Mouse (Mus musculus) left cerebral cortex, adult 8-10 months (tissue): ENCODE measurements around the gene Nt5dc2. TPM values are rescaled to one million over a fixed set of nuclear protein-coding genes. Genes with fewer than 3 reads are reported as not detected.

Experiments
- DNase-seq, 2 experiments: peaks; one replicate each; pipeline ENCODE4 v3.0.0; 2022; ENCODE audit warnings: low spot score in 2 of 2
- total RNA-seq, 4 experiments: library from RNA; stranded (reverse); gene quantifications; 2 replicates each; pipeline ENCODE4 v1.2.4; 2022

Gene Nt5dc2
- total RNA-seq, 4 experiments from 2014 or later: 3.0 to 4.1 (median 3.8) TPM

DNA sequence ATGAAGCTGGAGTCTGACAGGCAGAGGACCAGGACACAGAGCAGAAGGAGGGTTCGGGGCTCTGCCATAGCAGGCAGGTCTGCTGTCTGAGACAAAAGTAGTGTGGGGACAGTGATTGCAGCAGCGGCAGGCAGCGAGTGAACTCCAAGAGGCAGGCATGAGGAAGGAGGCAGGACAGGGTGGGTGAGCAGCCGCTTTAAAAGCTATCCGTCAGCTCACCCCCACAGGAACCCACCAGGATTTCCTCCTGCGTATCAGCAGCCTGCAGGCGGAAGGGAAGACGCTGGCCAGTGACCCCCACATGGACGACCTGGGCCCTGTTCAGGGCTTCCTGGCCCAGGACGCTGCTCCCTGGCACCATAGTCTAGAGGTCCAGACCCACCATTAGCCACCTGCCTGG lies 37.6 kb downstream of the Nt5dc2 start, which contains the start of gene Stab1:
Gene Stab1, minus strand, starts transcription at position 217 of the 400 bp plus-strand sequence.
- no peak for DNase-seq

DNA sequence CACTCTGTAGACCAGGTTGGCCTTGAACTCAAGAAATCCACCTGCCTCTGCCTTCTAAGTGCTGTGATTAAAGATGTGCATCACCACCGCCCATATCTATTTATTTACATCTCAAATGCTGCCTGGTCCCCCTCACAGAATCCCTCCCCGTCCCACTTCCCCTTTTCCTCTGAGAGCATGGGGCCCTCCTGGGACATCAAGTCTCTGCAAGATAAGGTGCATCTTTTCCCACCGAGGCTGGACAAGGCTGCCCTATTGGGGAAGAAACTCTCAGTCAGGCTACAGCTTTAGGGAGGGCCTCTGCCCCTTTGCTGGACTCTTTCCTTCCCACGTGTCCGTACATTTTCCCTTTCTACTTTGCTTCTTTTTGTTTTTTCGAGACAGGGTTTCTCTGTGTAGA lies 38.7 kb downstream of the Nt5dc2 start:
- DNase-seq: no peak

DNA sequence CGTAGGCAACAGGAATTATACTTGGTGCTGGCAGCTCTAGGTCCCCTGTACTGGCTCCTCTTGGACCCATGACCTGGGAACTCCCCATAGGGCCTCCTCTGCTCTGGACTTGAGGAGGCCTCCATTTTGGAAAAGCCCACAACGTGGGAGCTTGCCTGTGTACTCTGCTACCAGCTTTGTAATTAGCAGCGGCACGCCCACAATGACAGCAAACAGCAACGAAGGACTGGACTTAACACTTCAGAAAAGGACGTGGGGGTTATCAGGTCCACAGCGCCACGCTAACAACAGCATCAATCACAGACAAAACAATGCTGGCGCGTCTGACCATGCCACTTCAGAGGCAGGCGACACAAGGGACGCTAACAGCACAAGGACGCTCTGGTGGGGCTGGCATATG lies 40.1 kb downstream of the Nt5dc2 start:
- no peak for DNase-seq

DNA sequence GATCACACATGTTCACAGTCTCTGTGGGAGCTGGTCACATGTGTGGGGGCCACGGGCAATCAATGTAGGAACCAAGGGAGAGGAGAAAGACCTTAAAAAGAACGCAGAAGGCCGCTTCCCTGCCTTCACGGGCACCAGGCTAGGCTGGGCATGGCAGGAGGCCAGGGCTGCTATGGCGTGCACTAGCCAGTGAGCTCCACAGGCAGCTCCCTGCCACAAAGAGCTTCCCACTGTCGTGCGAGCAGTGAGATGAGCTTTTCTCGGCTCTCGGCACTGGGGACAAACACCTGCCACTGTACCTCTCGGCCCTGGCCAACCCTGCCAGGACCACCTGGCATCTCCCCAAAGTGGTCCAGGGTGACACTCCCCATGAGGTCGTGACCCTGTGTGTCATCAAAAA lies 40.5 kb downstream of the Nt5dc2 start:
- no peak for DNase-seq

DNA sequence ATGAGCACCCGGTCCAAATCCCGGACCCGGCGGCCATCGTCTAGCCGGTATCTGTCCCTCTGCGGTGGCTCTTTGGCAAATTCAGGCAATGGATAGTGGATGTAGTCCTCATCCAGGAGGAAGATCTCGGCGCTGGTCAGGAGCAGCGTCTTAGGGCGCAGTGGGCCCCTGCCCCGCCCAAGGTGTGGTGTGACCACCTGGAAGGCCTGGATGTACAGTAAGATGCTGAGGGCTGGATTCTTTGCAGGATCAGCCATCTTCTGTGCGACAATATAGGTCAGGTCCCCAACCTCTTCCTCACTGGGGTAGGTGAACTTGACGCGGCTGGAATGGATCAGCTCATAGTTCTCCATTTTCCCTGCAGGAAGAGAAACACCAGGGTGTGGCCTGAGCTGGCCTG lies 41.0 kb downstream of the Nt5dc2 start:
- no peak for DNase-seq

DNA sequence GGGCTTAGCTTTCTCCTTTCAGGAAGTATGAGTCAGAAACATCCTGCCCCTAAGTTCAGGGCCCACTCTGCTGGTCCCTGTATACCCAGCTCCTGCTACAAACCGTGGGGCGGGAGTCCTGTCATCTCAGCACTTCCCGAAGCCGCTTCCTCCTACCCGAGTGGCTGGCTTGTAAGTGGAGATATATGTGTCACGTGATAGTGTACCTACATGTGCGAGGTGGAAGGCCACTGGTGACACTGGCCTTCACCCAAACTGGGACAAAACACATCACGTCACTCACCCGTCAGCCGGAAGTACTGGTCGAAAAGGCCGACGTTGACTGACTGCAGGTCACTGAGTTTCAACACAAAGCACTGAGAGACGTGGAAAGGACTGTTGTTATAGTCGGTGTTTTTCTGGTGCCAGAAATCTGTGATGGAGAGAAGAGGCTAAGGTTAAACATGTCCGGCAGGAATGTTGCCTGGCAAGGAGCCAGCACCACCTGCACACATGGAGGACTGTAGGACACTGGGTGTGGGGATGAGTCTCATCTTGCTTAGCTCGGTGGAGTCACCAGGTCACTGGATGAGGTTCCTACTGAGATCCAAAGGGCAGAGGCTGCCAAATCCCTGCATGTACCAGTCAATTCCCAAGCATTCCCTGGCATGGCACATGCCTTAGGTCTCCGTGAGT lies 42.1 kb downstream of the Nt5dc2 start:
- DNase-seq: no peak

DNA sequence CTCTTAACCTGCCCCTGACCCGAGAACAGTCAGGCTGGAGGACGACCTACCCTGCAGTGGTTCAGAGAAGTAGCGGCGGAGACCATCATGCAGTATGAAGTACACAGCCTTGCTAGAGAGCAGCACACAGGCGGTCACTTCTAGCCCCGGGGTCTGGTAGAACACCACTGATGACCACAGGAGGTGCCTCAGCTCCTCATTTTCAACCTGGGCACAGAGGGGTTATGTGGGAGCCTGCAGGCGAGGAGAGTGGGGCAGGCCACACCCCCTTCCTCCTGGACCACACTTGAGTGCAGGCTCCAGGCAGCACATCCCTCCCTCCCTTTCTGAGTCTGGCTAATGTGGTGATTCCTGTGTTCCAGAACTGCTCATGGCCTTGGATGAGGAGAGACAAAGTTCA lies 42.7 kb downstream of the Nt5dc2 start:
- no peak for DNase-seq

DNA sequence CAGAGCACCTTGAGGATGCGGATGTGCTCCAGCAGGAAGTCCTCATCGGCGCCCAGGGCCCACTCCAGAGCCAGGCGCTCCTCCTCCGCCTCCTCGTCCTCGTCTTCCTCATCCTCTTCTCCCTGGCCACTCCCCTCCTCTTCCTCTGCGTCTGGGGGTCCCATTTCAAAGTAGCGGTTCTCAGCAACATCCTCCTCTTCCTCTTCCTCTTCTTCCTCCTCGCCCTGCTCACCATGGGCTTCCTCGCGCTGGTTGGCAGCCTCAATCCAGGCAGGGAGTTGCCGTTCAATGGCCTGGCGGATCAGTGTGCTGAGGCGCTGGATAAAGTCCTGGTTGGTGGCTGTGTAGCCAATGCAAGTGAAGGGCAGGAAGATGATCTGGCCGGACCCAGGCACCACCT lies 46.4 kb downstream of the Nt5dc2 start:
- DNase-seq: no peak

DNA sequence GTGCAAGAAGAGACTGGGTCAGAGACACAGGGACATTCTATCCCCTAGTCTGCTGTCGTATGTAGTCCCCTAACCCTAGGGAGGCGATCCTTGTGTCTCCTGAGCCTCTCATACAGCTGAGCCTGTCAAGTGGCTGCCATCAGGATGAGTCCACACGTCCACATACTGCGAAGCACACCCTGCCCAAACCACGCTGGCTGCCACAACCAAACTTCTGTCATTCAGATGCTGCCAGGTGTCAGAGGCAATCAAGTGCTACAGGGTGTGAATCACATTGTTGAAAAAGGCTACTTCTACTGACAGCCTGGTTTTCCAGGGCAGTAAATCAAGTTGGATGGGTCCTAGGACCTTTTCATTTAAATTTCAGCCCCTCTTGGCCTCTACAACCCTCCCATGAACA lies 46.9 kb downstream of the Nt5dc2 start:
- no peak for DNase-seq

DNA sequence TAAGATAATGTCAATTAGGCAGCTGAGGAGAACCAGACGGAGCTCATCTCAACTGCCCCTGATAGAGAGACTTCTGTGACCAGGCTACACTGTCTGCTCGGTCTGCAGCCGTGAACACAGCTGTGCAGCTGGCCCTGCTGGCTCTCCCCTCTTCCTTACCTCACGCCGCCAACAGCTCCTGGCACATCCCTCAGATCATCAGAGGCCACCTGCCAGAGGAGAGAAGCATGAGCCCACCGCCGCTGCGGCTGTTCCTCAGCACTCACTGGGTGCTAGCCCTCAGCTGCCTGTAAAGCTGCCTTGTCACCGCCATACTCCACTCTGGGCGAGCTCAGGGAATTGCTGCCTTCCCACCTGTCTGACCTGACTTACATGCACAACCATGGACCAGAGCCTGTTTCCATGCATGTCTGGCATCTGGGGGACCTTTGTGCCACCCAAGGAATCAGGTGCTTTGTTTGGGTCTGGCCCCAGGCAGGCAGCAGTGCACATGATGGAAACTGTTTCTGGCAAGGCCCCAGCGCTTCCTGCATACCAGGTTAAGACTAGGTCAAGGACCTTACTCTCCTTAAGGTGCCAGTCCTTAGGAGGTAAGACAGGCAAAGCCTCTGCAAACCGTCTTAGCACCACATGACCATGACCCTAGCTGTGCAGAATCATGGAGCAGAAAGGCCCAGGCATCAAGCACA lies 49.0 kb downstream of the Nt5dc2 start:
- no peak for DNase-seq

DNA sequence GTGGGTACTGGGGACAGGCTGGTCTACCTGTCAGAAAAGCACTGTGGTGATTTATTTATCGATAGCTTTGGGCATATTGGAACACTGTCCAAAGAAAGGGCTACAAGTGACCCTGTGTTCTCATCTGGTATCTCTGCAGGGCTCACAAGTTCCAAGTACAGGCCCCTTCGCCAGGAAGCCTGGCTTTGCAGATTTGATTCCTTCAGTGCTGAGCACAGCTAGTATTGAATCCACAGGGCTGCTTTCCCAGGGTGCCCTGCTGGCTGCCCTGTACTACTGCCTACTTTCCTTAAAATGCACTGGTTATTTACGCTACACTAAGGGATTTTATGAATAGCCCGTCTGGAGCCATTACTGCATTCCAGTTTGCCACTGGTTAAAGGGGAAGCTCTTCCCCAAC lies 50.7 kb downstream of the Nt5dc2 start:
- DNase-seq: no peak

DNA sequence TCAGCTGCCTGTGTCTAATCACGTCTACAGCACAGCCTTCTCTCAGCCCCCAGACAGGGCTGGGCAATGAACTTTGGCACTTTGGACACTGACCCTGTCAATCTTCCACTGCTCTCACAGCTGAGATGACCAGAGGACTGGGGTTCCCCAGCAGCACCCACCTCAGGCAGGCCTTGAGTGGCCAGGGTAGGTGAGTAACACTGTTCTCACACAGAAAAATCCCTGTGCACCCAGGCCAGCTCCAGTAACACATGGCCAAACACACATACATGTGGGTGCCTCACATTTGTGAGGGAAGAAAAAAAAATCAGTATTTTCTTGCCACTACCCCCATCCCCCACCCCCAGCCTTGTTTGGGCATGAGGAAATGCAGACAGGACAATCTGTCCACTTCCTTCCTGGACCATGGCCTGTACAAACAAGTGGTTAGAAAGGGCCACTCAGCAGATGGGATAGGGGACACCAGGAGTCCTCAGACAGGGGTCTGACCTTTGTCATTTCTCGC lies 52.0 kb downstream of the Nt5dc2 start:
- DNase-seq: no peak

DNA sequence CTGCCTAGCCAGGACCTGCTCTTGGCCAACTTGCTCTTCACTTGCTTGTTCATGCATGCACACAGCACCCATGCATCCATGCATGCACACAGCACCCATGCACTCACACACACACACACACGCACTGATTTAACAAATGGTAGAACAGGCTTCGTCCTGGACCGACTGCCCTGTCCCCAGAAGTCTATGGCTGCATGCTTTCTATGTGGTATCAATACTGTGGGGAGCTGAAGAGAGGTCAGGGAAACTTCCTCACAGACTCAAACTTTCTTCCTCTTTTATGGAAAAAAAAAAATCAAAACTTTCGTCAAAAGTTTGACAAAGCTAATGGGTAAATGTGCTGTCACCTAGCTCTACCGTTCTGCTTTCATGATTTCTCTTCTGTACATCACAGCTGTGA lies 52.7 kb downstream of the Nt5dc2 start:
- no peak for DNase-seq

DNA sequence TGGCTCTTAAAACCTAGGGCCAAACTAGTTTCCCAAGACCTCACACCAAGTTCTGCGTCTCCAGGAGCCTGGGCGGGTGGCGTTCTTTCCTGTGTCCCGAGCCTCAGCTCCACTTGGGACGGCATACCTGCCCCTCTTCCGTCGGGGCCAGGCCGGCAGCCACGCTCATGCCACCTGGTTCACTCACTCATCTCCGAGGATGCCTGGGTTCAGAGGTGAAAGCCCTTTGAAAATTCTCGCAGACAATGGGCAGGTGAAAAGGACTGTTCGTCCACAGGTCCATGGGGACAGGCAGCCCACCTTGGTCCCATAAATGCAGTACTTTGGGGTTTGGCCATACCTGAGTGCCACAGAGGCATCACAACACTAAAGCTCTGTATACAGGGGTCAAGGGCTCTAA lies 53.3 kb downstream of the Nt5dc2 start:
- no peak for DNase-seq

DNA sequence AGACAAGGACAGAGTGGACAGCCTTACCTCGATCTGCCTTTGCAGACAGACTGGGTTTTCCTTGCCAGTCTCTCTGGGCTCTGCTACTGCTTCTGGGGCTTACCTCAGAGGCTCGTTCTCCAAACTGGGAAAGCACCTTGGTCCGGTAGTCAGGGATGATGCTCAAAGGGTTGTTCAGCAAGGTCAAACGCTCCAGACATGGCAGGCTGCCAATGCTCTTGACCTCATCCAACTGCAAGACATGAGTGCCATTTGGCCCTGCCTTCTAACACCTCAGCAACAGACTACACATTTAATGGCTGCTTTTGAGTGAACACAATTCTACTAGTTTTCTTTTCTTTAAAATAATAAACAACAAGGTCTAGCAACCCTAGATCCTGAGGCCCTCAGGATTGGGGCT lies 55.8 kb downstream of the Nt5dc2 start:
- no peak for DNase-seq

Other genes starting within 250 kb of the Nt5dc2 start
- under 1 TPM in 2 of 4 experiments, not detected in 2; 0.16 to 0.35 TPM for gene Itih4, start 244.6 kb upstream of the Nt5dc2 start, total RNA-seq
- gene Itih3, start 207.3 kb upstream of the Nt5dc2 start, total RNA-seq: 10 to 100 TPM; 32.1 to 49.7 (median 37.8) TPM
- not detected for gene Itih1, start 187.8 kb upstream of the Nt5dc2 start, total RNA-seq
- 10 to 100 TPM; 16.4 to 19.4 (median 18.6) TPM for gene Nek4, start 179.7 kb upstream of the Nt5dc2 start, total RNA-seq
- gene Glt8d1, start 129.7 kb upstream of the Nt5dc2 start, total RNA-seq: 10 to 100 TPM; 30.9 to 38.6 (median 32.5) TPM
- 100 to 1,000 TPM; 166 to 179 (median 173) TPM for gene Spcs1, start 129.4 kb upstream of the Nt5dc2 start, total RNA-seq
- gene Pbrm1, start 111.9 kb upstream of the Nt5dc2 start, total RNA-seq: 10 to 100 TPM; 51.1 to 56.1 (median 52.0) TPM
- 10 to 100 TPM; 43.5 to 58.8 (median 49.6) TPM for gene Gnl3, start 111.9 kb upstream of the Nt5dc2 start, total RNA-seq
- 10 to 100 TPM; 26.5 to 30.6 (median 28.0) TPM for gene Smim4, start 2.1 kb upstream of the Nt5dc2 start, total RNA-seq
- 10 to 100 TPM; 18.7 to 28.1 (median 22.2) TPM for gene Stab1, start 37.6 kb downstream of the Nt5dc2 start, total RNA-seq
- 10 to 100 TPM; 19.5 to 22.6 (median 19.7) TPM for gene Tnnc1, start 77.3 kb downstream of the Nt5dc2 start, total RNA-seq
- 100 to 1,000 TPM; 363 to 424 (median 392) TPM for gene Nisch, start 85.9 kb downstream of the Nt5dc2 start, total RNA-seq
- gene Sema3g, start 86.8 kb downstream of the Nt5dc2 start, total RNA-seq: 1 to 10 TPM; 5.0 to 6.0 (median 5.7) TPM
- 1 to 10 TPM; 5.1 to 6.3 (median 5.7) TPM for gene Phf7, start 120.3 kb downstream of the Nt5dc2 start, total RNA-seq
- 100 to 1,000 TPM; 131 to 140 (median 137) TPM for gene Bap1, start 120.4 kb downstream of the Nt5dc2 start, total RNA-seq
- gene Dnah1, start 192.8 kb downstream of the Nt5dc2 start, total RNA-seq: 1 to 10 TPM; 4.9 to 7.0 (median 5.6) TPM
- 10 to 100 TPM; 30.4 to 33.8 (median 31.8) TPM for gene Capn7, start 205.6 kb downstream of the Nt5dc2 start, total RNA-seq